Mouse (Mus musculus) cerebellum, adult (tissue): ENCODE results near the gene Shank2.

ENCODE experiments used
- ATAC-seq: cut with Nextera tagmentation; 2 replicates; pipeline ENCODE4 v1.9.2; 2017; ENCODE audit warnings: mild to moderate bottlenecking, moderate library complexity, mixed read lengths; ENCODE audit not compliant: insufficient number of reproducible peaks, low FRiP score, low TSS enrichment

Shank2 gene

DNA sequence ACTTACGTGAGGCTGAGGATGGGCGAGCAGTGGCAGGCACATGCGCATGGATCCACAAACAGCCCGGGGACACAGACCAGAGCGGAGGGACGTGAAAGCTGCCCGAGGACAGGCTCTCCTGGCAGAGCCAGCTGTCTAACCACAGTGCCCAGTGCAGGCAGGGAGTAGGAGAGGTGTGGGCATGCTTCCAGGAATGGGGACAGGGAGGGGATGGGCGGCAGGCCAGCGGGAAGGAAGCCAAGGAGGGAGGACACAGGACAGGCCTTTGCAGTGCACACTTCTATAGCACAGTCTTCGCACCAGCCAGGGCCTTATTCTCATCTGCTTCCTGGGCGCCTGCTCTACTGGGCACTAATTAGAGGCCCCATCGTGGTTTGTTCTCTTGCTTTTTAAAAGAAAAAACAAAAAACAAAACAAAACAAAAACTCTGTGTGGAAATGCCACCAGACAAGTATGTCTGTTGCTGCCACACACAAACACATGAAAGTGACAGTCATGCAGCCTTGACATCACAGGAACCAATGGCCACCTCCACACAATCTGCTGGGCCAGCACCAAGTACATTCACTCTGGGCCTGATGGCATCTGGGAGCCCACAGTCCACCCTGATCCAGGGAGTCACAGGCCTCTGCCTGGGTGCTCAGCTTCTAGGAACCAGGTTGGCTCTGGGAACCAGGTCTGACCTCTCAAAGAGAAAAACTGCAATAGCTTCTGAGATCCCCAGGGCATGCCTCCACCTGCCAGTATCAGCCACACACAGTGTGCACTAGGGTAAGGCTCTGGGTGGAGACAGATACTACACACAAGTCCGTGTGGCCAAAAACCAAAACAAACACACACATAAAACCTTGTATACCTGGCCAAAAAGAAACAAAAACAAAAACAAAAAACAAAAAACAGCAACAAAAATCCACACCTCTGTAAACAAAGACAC lies 448.2 kb downstream of the Shank2 start:
- ATAC-seq, result peak; percentile 26; the same call in 1 of the 2 replicates

GRCm38 (mm10) chr7:144450661-144451060 lies 448.9 kb downstream of the Shank2 start:
- ATAC-seq, result no peak

GRCm38 (mm10) chr7:144458881-144459280 lies 457.2 kb downstream of the Shank2 start:
- no peak for ATAC-seq

GRCm38 (mm10) chr7:144461246-144461902 lies 459.6 kb downstream of the Shank2 start:
- ATAC-seq, result no peak

GRCm38 (mm10) chr7:144462577-144462976 lies 460.8 kb downstream of the Shank2 start:
- ATAC-seq, result no peak

GRCm38 (mm10) chr7:144468741-144469140 lies 467.0 kb downstream of the Shank2 start:
- no peak for ATAC-seq

DNA sequence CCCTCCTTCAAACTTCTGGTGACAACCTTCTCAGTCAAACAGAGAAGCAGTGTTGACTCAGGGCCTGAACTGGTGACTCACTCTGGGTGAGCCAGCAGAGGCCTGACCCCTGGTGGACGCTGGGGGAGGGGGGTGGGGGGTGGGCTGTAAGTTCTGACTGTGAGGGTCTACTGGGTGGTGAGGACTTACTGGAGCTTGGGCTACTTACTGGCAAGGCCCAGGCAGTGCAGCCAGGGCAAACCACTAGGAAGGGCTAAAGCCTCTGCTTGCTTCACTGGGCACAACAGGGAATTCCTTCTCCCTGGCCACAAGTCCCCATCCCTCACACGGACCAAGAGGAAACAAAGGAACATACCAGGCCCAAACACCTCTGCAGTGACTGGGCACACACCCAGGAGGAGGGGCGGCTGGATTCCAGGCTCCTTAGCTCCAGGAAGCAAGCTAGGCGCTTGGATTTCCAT lies 467.5 kb downstream of the Shank2 start:
- ATAC-seq, result no peak

DNA sequence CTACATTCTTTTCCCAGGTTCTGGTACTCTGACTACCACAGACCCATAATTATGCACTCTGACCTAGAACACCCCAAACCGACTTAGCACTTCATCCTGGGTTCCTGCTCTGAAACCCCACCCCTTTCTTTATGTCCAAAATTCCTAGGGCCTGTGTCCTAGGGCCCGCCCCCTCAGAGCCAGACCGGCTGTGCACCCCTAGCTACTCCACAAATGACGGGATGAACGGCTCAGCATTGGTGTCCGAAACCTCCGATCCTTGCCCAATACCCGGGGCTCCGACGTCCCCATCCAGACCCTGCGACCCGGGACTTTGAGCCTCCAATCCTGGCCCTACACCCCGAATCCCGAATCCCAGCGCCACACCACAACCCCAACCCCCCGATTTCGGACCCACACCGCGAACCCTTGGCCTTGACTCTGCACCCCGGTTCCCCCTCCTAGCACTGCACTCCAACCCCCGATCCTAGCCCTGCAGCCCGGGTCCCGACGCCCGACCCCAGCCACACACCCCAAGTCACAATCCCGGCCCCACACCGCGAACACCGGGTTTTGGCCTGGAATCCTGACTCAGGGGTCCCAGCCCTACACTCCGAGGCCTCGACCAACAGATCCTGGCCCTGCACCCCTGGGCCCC lies 468.3 kb downstream of the Shank2 start:
- ATAC-seq, result no peak

- ATAC-seq, result peak; percentile 88
Measured at GRCm38 (mm10) chr7:144470545-144471059, 468.9 kb downstream of the Shank2 start, which contains the start of gene Cttn. Gene Cttn, minus strand, starts transcription at chr7:144471009.

DNA sequence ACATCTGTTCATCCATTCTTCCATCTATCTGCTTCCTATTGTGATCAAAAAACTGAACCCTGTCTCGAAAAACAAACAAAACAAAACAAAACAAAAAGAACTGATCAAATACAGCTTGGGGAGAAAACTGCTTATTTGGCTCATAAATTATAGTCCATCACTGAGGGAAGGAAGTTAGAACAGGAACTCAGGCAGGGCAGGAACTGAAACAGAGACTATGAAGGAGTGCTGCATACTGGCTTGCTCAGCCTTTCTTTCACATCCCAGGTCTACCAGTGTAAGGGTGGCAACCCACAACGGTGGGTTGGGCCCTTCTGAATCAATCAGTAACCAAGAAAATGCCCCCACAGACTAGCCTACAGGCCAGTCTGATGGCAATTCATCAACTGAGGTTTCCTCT lies 469.4 kb downstream of the Shank2 start:
- ATAC-seq, result no peak

DNA sequence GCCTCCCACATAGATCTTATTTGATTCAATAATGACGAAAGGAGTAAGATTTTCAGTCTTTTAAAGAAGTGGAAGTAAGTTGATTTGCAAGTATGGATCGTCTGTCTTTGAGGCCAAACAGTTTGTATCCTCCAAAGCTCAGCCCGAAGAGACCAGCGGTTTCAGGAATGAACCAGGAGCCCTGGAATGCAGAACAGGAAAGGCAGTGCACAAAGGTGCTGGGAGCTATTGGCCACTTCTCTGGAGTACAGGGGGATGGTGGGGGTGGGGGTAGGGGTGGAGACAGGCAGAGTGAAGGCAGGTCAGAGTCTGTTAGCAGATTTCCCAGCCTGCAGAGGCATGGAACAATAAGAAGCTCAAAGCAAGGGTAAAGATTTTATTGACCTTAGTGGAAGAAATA lies 471.8 kb downstream of the Shank2 start:
- no peak for ATAC-seq
